Mouse (Mus musculus) intestine, embryonic 14.5 days (tissue): ENCODE measurements at regions not wholly inside any gene's neighbourhood (a gene's known extent, or its start where the extent isn't known, plus 50 kb on each side); places are given as distances from the start of the nearest gene placed in this dataset.

Source experiments
- ATAC-seq: fragments of 200-750 bp; cut with Nextera tagmentation; replicated peaks from 2 replicates; pipeline ENCODE4 v1.8.0; 2017; ENCODE audit warnings: low read depth, moderate number of reproducible peaks, moderate TSS enrichment, moderate library complexity; ENCODE audit not compliant: low FRiP score, low TSS enrichment
- DNase-seq: peaks from one replicate; pipeline ENCODE4 v3.0.0-alpha.2; 2018; ENCODE audit warnings: low spot score
- H3K27ac ChIP-seq: fragments of 300-500 bp; sonication (generic); 2 replicates; pipeline ENCODE4 v1.5.1; 2014; ENCODE audit warnings: low read depth, mild to moderate bottlenecking, control low read depth
- H3K27me3 ChIP-seq: fragments of 300-500 bp; sonication (generic); replicated peaks from 2 replicates; pipeline ENCODE4 v1.6.1; 2014; ENCODE audit warnings: low read length, control low read depth; ENCODE audit not compliant: control insufficient read depth, insufficient read depth
- H3K36me3 ChIP-seq: fragments of 300-500 bp; sonication (generic); 2 replicates; pipeline ENCODE4 v1.6.1; 2014; ENCODE audit warnings: low read length, control low read depth; ENCODE audit not compliant: control insufficient read depth, insufficient read depth
- H3K4me1 ChIP-seq: fragments of 300-500 bp; sonication (generic); replicated peaks from 2 replicates; pipeline ENCODE4 v1.6.1; 2014; ENCODE audit warnings: low read length, control low read depth, mixed read lengths; ENCODE audit not compliant: control insufficient read depth, insufficient read depth
- H3K4me2 ChIP-seq: fragments of 300-500 bp; sonication (generic); 2 replicates; pipeline ENCODE4 v1.6.1; 2014; ENCODE audit warnings: low read length
- H3K4me3 ChIP-seq: fragments of 300-500 bp; sonication (generic); 2 replicates; pipeline ENCODE4 v1.5.1; 2014; ENCODE audit warnings: low read depth, low read length, control low read depth, mixed read lengths
- H3K9ac ChIP-seq: fragments of 300-500 bp; sonication (generic); 2 replicates; pipeline ENCODE4 v1.6.1; 2014; ENCODE audit warnings: mild to moderate bottlenecking, low read length
- H3K9me3 ChIP-seq: fragments of 300-500 bp; sonication (generic); 2 replicates; pipeline ENCODE4 v1.6.1; 2016; ENCODE audit warnings: low read length, control low read depth; ENCODE audit not compliant: control insufficient read depth
- WGBS: fragments of 180-500 bp; shearing (Covaris S2); extraction: QIAGEN DNeasy Blood & Tissue Kit; methylation state at CpG from one replicate; pipeline ENCODE4 v1.1.7; 2014; 5-methylcytosine and 5-hydroxymethylcytosine counted together

DNA sequence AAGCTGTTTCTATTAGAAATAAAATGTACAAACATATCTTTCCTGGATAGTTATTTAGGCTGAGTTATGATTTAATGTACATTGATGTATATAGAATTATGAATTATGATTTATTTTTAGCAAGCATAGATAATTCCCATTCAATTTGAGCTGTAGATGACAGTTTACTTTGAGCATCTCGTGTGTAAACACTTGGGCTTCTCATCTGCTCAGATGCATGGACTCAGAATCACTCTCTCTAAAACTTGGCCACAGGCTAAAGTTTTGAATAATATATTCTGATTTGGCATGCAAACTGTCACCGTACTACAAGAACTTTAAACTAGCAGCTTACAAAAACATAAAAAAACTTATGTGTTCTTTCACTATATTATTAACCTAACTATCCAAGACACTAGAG lies 72.2 kb upstream of the Trim52 start:
- H3K27me3 ChIP-seq = no peaks in the 10 kb centered on the region
- H3K36me3 ChIP-seq = no peaks in the 10 kb centered on the region
- H3K4me1 ChIP-seq = no peaks in the 10 kb centered on the region
- H3K27ac ChIP-seq = no peak overlapping the region
- DNase-seq (no peak), ATAC-seq (no peak)
- 65% methylated on average over 2 of the region's 2 CpGs for WGBS
- H3K4me3 ChIP-seq = no peak overlapping the region
- H3K4me2 ChIP-seq = no peak overlapping the region
- peaks cover 4% of the 10 kb centered on the region; the same call in 1 of the 2 replicates for H3K9me3 ChIP-seq
- H3K9ac ChIP-seq = no peak overlapping the region

DNA sequence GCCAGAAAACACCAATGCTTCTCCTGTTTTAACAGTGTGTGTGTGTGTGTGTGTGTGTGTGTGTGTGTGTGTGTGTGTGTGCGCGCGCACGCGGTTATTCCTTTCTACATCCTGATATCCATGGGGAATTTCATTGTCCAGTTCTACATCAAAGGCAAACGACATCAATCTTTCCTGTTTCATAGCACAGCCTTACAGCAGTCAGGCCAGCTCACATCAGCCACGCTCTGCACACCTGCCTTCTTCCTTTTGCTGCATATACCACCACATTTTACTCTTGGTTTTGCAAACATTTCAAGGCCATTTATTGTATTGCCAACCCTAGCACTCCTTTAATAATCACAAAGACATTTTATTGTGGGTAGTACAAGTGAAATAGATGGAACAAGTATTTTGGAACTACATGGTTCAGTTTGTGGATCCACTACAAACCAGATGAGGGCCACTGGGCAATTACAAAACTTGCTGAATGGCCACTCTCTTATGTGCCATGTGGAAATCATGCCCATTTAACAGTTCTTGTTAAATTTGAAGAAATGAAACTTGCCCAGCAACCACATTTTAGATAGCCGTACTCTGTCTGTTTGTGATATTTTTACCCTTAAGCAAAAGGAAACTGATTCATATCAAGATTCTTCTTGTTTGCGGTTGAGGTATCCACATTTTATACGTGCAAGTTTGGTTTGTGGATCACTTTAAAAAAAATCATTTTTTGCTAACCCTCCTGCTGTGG lies 70.9 kb upstream of the Trim52 start:
- ATAC-seq (no peak), DNase-seq (no peak)
- H3K4me2 ChIP-seq = no peak overlapping the region
- no peaks in the 10 kb centered on the region for H3K27me3 ChIP-seq
- no peak overlapping the region for H3K9ac ChIP-seq
- no peak overlapping the region for H3K27ac ChIP-seq
- no peak overlapping the region for H3K4me3 ChIP-seq
- no peaks in the 10 kb centered on the region for H3K36me3 ChIP-seq
- no peaks in the 10 kb centered on the region for H3K4me1 ChIP-seq
- 93% methylated on average over 10 of the region's 10 CpGs for WGBS
- H3K9me3 ChIP-seq = no peaks in the 10 kb centered on the region

DNA sequence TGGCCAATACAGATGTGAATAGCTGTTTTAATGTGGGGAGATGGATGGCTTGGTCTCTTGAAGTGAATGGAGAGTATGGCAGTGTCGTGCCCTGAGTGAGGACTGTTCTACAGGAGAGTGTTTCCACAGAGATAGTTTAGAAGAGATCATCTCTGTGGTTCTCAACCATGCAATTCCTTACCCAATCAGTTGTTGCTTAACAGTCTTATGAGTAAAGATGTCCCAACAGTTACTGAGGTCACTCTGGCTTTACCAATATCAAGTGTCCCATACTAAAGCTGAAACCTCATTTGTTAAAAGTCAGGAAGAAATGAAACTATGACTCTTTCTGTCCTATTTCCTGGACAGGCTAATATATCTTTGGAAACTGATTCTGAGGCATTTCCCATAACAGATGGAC lies 61.7 kb upstream of the Trim52 start:
- Histone ChIP-seq H3K4me2 (no peak overlapping the region), H3K9me3 (no peaks in the 10 kb centered on the region), H3K27me3 (no peaks in the 10 kb centered on the region), H3K4me1 (no peaks in the 10 kb centered on the region), H3K36me3 (no peaks in the 10 kb centered on the region), H3K4me3 (no peak overlapping the region), H3K27ac (no peak overlapping the region), H3K9ac (no peak overlapping the region)
- ATAC-seq = no peak
- 83% methylated on average over 1 of the region's 1 CpGs for WGBS
- no peak for DNase-seq

GRCm38 (mm10) chr14:106050231-106050630 lies 55.8 kb upstream of the Trim52 start:
- Histone ChIP-seq H3K36me3 (no peaks in the 10 kb centered on the region), H3K4me3 (no peak overlapping the region), H3K4me2 (no peak overlapping the region), H3K9ac (no peak overlapping the region), H3K4me1 (no peaks in the 10 kb centered on the region), H3K27ac (no peak overlapping the region), H3K9me3 (no peaks in the 10 kb centered on the region), H3K27me3 (no peaks in the 10 kb centered on the region)
- no peak for ATAC-seq
- WGBS = 83% methylated on average over 1 of the region's 1 CpGs
- DNase-seq = no peak

DNA sequence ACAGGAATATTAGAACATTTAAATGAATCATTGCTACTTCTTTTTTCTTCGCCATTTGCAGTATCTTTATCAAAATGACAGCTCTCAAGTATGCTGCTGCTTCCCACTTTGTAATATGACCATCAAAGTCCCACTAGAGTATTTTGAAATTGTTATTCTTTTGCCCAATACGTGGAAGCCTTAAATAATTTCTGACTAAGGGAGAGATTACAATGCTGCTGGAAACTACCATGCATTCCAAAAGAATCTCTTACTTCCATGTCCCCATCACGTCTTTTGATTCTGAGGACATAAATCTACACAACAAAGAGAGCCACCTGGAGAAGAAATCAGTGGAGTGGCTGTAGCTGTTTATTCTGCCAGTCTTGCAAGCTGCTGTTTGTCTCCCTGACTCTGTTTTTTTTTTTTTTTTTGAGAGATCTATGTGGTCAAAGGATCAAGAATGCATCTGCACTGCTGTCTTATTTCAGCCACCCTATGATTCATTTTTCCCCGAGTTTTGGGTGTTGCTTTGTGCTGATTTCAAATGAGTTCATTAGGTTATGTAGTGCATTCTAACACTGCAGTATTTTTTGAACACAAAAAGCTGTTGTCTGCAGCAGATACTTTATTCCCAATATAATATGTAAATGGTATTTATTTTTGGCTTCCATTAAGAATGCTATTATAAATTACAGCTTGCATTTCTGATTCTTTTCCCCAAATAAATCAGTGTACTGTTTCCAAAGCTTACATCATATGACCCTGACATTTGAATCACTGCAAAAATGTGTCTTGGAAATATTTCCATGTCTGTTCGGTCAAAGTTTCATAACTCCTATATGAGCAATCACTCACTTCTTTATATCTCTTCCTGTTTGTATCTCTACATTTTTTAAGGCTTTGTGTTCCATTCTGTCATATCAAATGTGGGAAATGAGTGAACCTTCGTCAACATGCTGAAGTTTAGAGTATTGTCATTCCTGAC lies 53.1 kb upstream of the Trim52 start:
- no peaks in the 10 kb centered on the region for H3K36me3 ChIP-seq
- ATAC-seq (no peak), DNase-seq (no peak)
- H3K4me3 ChIP-seq = no peak overlapping the region
- H3K27me3 ChIP-seq = no peaks in the 10 kb centered on the region
- no peak overlapping the region for H3K27ac ChIP-seq
- H3K4me1 ChIP-seq = no peaks in the 10 kb centered on the region
- H3K9ac ChIP-seq = no peak overlapping the region
- WGBS = 54% methylated on average over 6 of the region's 6 CpGs
- no peak overlapping the region for H3K4me2 ChIP-seq
- H3K9me3 ChIP-seq = no peaks in the 10 kb centered on the region
